Mouse (Mus musculus): ENCODE data around the gene H2-T22. TPM values are rescaled to one million over a fixed set of nuclear protein-coding genes. Genes with fewer than 3 reads are reported as not detected.
"Not testable (repeated sequence)": the region's sequence is repeated elsewhere in the genome, so short reads cannot be mapped to it uniquely, and the experiment has no call there.

H2-T22 gene
- polyA plus RNA-seq, 1 experiment from 2014 or later, result 18.8 TPM

GRCm38 (mm10) chr17:36025197-36025596, 17.4 kb downstream of the H2-T22 start:
- Histone ChIP-seq H3K9ac (no peak overlapping the region), H3K9me3 (no peaks in the 10 kb centered on the region), H3K27ac (no peak overlapping the region), H3K4me3 (replicated peaks) (no peak overlapping the region), H3K4me1 (peaks cover 3% of the 10 kb centered on the region; the same call in 1 of the 2 replicates), H3K27me3 (replicated peaks) (no peaks in the 10 kb centered on the region), H3K4me2 (no peak overlapping the region), H3K36me3 (no peaks in the 10 kb centered on the region)
- 68% methylated on average over 5 of the region's 5 CpGs for WGBS
- ATAC-seq (ENCODE audit: insufficient read depth, low FRiP score, low read depth), result no peak

GRCm38 (mm10) chr17:36023710-36024654, 18.6 kb downstream of the H2-T22 start:
- Histone ChIP-seq H3K36me3 (no peaks in the 10 kb centered on the region), H3K9me3 (no peaks in the 10 kb centered on the region), H3K4me3 (replicated peaks) (no peak overlapping the region), H3K27ac (peak overlapping the region; percentile 72), H3K27me3 (replicated peaks) (no peaks in the 10 kb centered on the region), H3K4me1 (peaks cover 3% of the 10 kb centered on the region; the same call in 1 of the 2 replicates), H3K9ac (no peak overlapping the region), H3K4me2 (peak overlapping the region; percentile 5; the same call in 1 of the 2 replicates)
- no peak for ATAC-seq (ENCODE audit: insufficient read depth, low FRiP score, low read depth)
- 46% methylated on average over 9 of the region's 9 CpGs for WGBS

GRCm38 (mm10) chr17:36022922-36023321, 19.6 kb downstream of the H2-T22 start:
- no peaks in the 10 kb centered on the region for H3K9me3 ChIP-seq
- H3K36me3 ChIP-seq, result no peaks in the 10 kb centered on the region
- no peaks in the 10 kb centered on the region for H3K27me3 ChIP-seq (replicated peaks)
- H3K4me2 ChIP-seq, result no peak overlapping the region
- H3K27ac ChIP-seq, result peak overlapping the region; percentile 72; the same call in 1 of the 2 replicates
- WGBS, result 89% methylated on average over 6 of the region's 6 CpGs
- ATAC-seq (ENCODE audit: insufficient read depth, low FRiP score, low read depth), result no peak
- peaks cover 3% of the 10 kb centered on the region; the same call in 1 of the 2 replicates for H3K4me1 ChIP-seq
- H3K9ac ChIP-seq, result no peak overlapping the region
- no peak overlapping the region for H3K4me3 ChIP-seq (replicated peaks)

- no peak for ATAC-seq (ENCODE audit: insufficient read depth, low FRiP score, low read depth)
- WGBS, result 93% methylated on average over 9 of the region's 9 CpGs
- H3K9ac ChIP-seq, result no peak overlapping the region
- H3K4me2 ChIP-seq, result no peak overlapping the region
- no peak overlapping the region for H3K4me3 ChIP-seq (replicated peaks)
- no peak overlapping the region for H3K27ac ChIP-seq
- peaks cover 3% of the 10 kb centered on the region; the same call in 1 of the 2 replicates for H3K4me1 ChIP-seq
- H3K9me3 ChIP-seq, result no peaks in the 10 kb centered on the region
- no peaks in the 10 kb centered on the region for H3K27me3 ChIP-seq (replicated peaks)
- H3K36me3 ChIP-seq, result no peaks in the 10 kb centered on the region
These were observed 20.4 kb downstream of the H2-T22 start for GRCm38 (mm10) chr17:36022098-36022497.

- ATAC-seq (ENCODE audit: insufficient read depth, low FRiP score, low read depth), result no peak
- Histone ChIP-seq H3K36me3 (no peaks in the 10 kb centered on the region), H3K4me2 (no peak overlapping the region), H3K9me3 (no peaks in the 10 kb centered on the region), H3K4me3 (replicated peaks) (no peak overlapping the region), H3K9ac (no peak overlapping the region), H3K27me3 (replicated peaks) (no peaks in the 10 kb centered on the region), H3K27ac (no peak overlapping the region), H3K4me1 (peaks cover 3% of the 10 kb centered on the region; the same call in 1 of the 2 replicates)
- 96% methylated on average over 1 of the region's 1 CpGs for WGBS
These were observed 21.2 kb downstream of the H2-T22 start for GRCm38 (mm10) chr17:36021309-36021708.

GRCm38 (mm10) chr17:36020191-36021073, 22.1 kb downstream of the H2-T22 start, which contains the start of gene H2-T24:
Gene H2-T24, minus strand, starts transcription at chr17:36020560.
- H3K27ac ChIP-seq, result peak within 1 kb of the TSS; percentile 49; the same call in 1 of the 2 replicates
- peak; percentile 82 for ATAC-seq (ENCODE audit: insufficient read depth, low FRiP score, low read depth)
- no peaks in the 10 kb centered on the region for H3K27me3 ChIP-seq (replicated peaks)
- no peaks in the 10 kb centered on the region for H3K36me3 ChIP-seq
- 0 out of 2 replicates have a peak within 1 kb of the TSS, but pooled peaks have one; percentile 2 for H3K4me3 ChIP-seq (replicated peaks)
- no peak within 1 kb of the TSS for H3K9ac ChIP-seq
- H3K4me2 ChIP-seq, result peak within 1 kb of the TSS; percentile 40
- WGBS, result 29% methylated on average over 15 of the region's 15 CpGs
- H3K4me1 ChIP-seq, result peaks cover 3% of the 10 kb centered on the region; the same call in 1 of the 2 replicates
- H3K9me3 ChIP-seq, result no peaks in the 10 kb centered on the region

- H3K4me2 ChIP-seq, result no peak overlapping the region
- H3K9ac ChIP-seq, result no peak overlapping the region
- ATAC-seq (ENCODE audit: insufficient read depth, low FRiP score, low read depth), result no peak
- H3K27ac ChIP-seq, result no peak overlapping the region
- no peaks in the 10 kb centered on the region for H3K9me3 ChIP-seq
- peaks cover 5% of the 10 kb centered on the region; the same call in 1 of the 2 replicates for H3K36me3 ChIP-seq
- no peak overlapping the region for H3K4me3 ChIP-seq (replicated peaks)
- peaks cover 3% of the 10 kb centered on the region; the same call in 1 of the 2 replicates for H3K4me1 ChIP-seq
- 61% methylated on average over 3 of the region's 3 CpGs for WGBS
- H3K27me3 ChIP-seq (replicated peaks), result no peaks in the 10 kb centered on the region
These were observed 23.0 kb downstream of the H2-T22 start for GRCm38 (mm10) chr17:36019519-36019918.

- H3K36me3 ChIP-seq, result peaks cover 10% of the 10 kb centered on the region; the same call in 1 of the 2 replicates
- no peaks in the 10 kb centered on the region for H3K27me3 ChIP-seq (replicated peaks)
- H3K9ac ChIP-seq, result no peak overlapping the region
- no peak overlapping the region for H3K4me3 ChIP-seq (replicated peaks)
- peaks cover 3% of the 10 kb centered on the region; the same call in 1 of the 2 replicates for H3K4me1 ChIP-seq
- no peak overlapping the region for H3K4me2 ChIP-seq
- H3K27ac ChIP-seq, result no peak overlapping the region
- no peaks in the 10 kb centered on the region for H3K9me3 ChIP-seq
- WGBS, result 56% methylated on average over 2 of the region's 2 CpGs
- no peak for ATAC-seq (ENCODE audit: insufficient read depth, low FRiP score, low read depth)
These were observed 23.6 kb downstream of the H2-T22 start for GRCm38 (mm10) chr17:36018979-36019378.

GRCm38 (mm10) chr17:36017046-36017445, 25.5 kb downstream of the H2-T22 start:
- H3K36me3 ChIP-seq, result peaks cover 10% of the 10 kb centered on the region; the same call in 1 of the 2 replicates
- H3K4me1 ChIP-seq, result no peaks in the 10 kb centered on the region
- no peaks in the 10 kb centered on the region for H3K9me3 ChIP-seq
- H3K4me2 ChIP-seq, result no peak overlapping the region
- H3K4me3 ChIP-seq (replicated peaks), result no peak overlapping the region
- H3K27ac ChIP-seq, result no peak overlapping the region
- H3K27me3 ChIP-seq (replicated peaks), result no peaks in the 10 kb centered on the region
- 86% methylated on average over 5 of the region's 5 CpGs for WGBS
- no peak for ATAC-seq (ENCODE audit: insufficient read depth, low FRiP score, low read depth)
- H3K9ac ChIP-seq, result no peak overlapping the region

- Histone ChIP-seq H3K27me3 (replicated peaks) (no peaks in the 10 kb centered on the region), H3K4me3 (replicated peaks) (no peak overlapping the region), H3K36me3 (peaks cover 10% of the 10 kb centered on the region; the same call in 1 of the 2 replicates), H3K9ac (no peak overlapping the region), H3K4me2 (no peak overlapping the region), H3K4me1 (no peaks in the 10 kb centered on the region), H3K9me3 (no peaks in the 10 kb centered on the region), H3K27ac (no peak overlapping the region)
- 88% methylated on average over 5 of the region's 5 CpGs for WGBS
- ATAC-seq (ENCODE audit: insufficient read depth, low FRiP score, low read depth), result no peak
These were observed 27.6 kb downstream of the H2-T22 start for GRCm38 (mm10) chr17:36014977-36015376.

- not testable (repeated sequence) for H3K27ac ChIP-seq; H3K27me3 ChIP-seq (replicated peaks); ATAC-seq (ENCODE audit: insufficient read depth, low FRiP score, low read depth); H3K9ac ChIP-seq; H3K4me2 ChIP-seq; H3K36me3 ChIP-seq; H3K4me3 ChIP-seq (replicated peaks); H3K4me1 ChIP-seq; H3K9me3 ChIP-seq
- 94% methylated on average over 7 of the region's 7 CpGs for WGBS
These were observed 38.1 kb downstream of the H2-T22 start for GRCm38 (mm10) chr17:36004409-36004808.

All from stomach, embryonic 15.5 days (tissue).